Mouse (Mus musculus): ENCODE measurements around the gene Caskin1. TPM values are rescaled to one million over a fixed set of nuclear protein-coding genes. Genes with fewer than 3 reads are reported as not detected.

Gene Caskin1
- total RNA-seq, 2 experiments from 2014 or later = 0.05 TPM

DNA sequence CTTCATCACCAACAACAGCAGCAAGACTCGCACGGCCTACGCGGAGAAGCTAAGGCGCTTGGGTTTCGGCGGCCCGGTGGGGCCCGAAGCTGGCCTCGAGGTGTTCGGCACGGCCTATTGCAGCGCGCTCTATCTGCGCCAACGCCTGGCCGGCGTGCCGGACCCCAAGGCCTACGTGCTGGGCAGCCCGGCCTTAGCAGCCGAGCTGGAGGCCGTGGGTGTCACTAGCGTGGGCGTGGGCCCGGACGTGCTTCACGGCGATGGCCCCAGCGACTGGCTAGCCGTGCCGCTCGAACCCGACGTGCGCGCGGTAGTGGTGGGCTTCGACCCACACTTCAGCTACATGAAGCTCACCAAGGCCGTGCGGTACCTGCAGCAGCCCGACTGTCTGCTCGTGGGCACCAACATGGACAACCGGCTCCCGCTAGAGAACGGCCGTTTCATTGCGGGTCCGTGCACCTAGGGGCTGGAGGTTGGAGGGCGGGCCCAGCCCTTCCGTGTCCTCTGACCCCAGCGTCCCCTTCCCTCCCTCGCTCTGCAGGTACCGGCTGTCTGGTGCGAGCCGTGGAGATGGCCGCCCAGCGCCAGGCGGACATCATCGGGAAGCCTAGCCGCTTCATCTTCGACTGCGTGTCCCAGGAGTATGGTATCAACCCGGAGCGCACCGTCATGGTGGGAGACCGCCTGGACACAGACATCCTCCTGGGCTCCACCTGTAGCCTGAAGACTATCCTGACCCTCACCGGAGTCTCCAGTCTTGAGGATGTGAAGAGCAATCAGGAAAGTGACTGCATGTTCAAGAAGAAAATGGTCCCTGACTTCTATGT, 17.5 kb upstream of the Caskin1 start:
- intact Hi-C loops (cut with DNase I) = no loop called here
- DNase-seq = peak in 1 of 2 experiments; percentile 47

DNA sequence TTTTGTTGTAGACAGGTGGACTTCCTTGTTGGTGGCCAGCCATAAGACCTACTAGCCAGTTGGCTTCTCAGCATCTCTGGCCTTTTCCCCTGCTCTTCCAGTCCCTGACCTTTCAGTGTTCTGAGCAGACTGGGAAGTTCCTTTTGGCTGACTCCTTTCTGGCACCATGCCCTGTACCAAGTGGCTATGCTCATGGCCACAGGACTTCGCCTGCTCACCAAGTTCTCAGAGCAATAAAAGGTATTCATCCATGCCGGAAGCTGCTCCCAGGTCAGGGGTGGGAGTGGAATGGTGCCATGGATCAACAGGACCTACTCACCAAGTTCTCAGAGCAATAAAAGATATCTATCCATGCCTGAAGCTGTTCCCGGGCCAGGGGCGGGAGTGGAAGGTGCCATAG, 15.9 kb upstream of the Caskin1 start:
- DNase-seq = peak in 1 of 2 experiments; percentile 67
- intact Hi-C loops (cut with DNase I) = no loop called here

DNA sequence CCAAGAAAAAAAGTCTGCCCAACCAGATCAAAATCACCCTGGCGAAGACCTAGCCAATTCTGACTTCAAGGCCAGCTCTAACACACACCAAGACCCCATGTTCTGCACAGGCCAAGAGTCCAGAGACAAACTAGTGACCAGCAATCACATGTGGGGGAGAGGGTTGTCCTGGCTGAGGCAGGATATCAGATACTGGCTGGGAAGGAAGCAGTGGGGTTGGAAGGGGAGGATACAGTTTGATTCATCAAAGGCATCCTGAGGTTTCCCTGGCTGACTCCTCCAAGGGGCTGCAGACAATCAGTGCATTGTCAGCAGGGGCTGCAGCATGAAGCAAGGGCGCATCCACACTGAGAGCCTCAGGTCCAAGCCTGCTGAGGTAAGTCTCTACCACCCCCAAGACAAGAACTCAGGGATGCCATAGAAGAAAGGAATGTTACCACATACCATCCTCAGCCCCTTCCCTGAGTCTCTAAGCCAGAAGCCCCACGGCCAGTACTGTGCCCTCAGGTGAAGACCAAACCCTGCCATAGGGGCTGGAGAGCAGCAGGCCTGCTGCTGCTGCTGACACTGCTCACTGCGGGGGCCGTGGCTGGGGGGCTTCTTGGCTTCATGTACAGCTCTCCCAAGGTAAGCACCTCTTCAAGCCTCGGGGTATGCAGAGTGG, 14.7 kb upstream of the Caskin1 start, which contains the start of gene Bricd5:
Gene Bricd5 (plus strand): TSS at position 273 of the 664 bp plus-strand sequence.
- intact Hi-C loops (cut with DNase I) = no loop called here

DNA sequence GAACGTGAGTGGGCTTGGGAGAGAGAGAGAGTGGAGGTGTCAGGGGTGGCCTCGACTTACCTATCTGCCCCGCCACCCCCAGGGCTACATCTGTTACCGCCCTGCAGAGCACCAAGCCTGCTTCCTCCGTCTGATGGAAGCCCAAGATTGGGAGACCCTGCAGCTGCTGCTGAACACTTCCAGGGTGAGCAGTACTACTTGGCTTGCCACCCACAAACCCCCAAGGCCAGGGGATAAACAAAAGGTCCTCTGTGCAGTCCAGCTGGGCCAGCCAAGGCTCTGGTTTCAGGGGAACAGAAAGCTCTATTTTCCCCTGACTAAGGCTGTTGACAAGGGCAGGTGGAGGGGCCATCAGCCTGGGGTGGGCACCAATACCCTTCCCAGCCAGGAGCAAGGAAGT, 13.8 kb upstream of the Caskin1 start:
- DNase-seq = no peak
- intact Hi-C loops (cut with DNase I) = no loop called here

More for the DNA sequence above, 14.7 kb upstream of the Caskin1 start, which contains the start of gene Bricd5:
- DNase-seq = no peak

DNA sequence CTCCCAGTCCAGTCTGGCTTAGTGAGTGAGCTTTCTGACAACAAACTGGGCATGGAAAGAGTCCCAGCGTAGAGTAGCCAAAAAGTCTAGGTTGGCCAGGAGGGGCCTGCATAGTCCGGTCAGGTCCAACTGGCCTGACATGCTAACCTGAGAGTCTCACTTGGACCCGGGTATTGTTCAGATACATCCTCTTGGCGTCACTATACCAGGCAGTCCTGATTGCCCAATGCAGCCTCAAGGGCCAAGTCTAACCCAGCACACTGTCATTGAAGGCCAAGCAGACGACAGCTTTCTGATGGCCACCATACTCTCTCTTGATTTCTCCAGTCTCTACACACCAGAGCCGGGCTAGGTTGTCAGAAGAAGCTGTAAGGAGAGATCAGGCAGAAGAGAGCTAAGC, 12.8 kb upstream of the Caskin1 start:
- intact Hi-C loops (cut with DNase I) = no loop called here
- DNase-seq = no peak

DNA sequence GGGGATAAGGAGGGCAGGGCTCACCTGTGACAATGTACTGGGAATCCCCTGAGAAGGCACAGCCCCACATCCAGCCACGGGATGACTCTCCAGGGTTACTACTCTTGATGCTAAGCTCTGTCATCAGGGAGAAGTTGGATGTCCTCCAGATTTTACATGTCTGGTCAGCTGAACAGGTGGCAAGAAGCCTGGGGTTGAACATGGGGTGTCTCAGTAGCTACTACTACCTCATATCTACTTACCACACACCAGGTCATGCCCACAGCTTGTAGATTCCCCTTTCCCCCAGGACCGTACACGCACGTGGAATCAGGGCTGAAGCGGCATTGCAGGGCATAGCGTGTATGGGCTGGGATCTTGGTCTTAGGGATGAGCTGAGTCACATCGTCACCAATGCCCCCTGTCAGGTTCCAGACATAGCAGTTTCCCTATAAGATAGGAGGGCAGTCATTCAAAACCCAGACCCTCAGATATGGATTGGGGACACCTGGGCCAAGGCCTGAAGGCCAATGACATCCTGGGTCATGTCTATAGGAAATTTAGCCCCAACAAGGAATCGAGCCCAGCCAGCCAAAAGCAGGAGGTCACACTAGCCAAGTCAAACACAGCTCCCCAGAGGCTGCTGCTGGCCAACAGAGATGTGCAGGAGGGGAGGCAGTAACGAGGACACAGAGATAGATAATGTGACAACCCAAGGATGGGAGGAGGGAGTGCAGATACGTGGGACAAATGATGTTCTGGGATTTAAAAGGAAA, 12.2 kb upstream of the Caskin1 start:
- no peak for DNase-seq
- intact Hi-C loops (cut with DNase I) = no loop called here

DNA sequence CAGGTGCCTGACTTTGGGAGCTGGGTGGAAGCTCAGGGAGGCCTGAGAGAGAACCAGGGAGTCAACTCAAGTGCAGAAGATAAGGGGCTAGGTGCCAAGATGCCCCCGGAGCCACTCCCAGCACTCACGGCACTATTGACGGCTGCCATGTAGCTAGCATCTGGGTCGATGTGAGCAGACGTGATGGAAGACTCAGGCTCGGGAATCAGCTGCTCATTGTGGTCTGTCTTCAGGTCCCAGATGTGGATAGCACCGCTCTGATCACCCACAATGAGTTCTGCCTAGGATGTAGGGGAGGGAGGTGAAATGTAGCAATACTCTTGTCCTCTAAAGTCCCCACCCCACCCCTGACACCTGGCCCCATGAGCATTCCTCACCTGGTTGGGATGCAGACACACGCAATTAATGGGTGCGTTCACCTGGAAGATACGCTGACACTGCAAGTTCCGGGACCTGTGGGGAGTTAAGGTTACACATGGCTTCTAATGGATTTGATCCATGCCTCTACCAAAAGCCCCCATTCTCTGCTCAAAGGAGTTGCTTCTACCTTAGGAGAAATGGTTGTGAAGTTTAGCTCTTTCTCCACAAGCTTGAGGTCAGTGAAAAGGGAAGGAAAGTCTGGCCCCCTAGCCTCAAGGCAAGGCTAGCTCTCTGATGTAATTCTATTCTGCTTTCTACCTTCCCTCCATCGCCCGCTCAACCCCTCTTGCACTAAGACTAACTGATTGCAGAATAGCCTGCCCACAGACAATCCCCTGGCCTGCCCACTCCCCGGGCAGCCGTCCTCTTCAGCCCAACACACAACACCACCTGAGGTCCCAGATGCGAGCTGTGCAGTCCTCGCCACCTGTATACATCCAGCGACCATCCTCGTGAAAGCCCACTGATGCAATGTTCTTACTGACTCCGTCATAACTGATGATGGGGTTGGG, 11.1 kb upstream of the Caskin1 start:
- intact Hi-C loops (cut with DNase I) = no loop called here

DNA sequence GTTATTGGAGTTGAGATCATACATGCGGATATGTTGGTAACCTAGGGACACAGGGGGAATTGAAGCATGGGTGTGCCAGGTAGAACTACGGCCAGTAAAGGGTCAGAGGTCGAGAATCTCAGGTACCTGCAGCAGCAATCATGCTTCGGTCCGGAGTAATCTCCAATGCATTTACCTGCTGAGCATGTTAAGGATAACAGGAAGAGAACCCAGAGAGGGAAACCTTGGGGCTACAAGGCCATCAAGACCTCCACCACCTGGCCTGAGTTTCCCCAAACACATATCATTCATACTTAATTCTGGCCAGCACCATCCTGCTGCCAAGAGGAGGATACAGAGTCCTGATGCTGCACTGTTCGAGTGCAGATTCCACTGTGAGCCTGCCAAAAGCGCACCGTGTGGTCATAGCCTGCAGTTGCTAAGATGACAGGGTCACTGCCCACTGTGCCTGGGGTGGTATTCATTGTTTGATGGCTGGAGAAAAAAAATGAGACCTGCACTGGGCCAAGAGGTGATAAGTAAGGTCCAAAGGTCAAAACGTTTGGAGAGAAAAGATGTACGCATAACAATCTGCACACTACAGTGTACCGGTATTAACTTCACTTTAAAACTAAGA, 10.3 kb upstream of the Caskin1 start:
- no peak for DNase-seq
- intact Hi-C loops (cut with DNase I) = no loop called here

More for the DNA sequence above, 11.1 kb upstream of the Caskin1 start:
- DNase-seq = no peak

DNA sequence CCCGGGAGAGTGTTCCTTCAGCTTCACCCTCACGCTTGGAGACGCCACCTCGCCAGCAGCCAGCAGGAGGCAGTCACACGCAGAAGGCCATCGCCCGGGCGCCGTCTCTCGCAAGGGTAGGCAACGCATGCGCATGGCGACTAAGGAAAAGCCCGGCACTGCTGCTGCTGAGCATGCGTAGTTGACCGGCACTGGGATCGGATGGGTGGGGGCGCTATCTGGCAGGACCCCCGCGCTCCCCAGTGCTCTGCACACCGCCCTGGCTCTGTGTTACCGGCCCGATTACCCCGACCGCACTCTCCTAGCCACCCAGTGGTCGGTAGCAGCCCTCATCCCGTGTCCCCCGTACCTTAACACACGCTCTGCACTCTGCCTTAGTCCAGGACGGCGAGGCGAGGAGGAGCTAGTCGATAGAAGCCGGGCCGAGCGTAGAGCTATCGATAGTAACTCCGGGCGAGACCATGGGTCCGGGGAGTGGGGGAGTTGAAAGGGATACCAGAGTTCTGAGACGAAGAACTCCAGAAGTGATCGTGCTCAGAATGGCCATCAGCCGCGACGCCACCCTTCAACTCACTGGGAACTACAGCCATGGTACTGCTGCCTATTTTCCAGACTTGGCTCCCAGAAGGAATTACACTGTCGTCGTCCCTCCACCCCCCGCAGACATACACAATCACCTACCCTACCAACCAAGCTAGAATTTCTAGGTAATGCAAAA, 9.6 kb upstream of the Caskin1 start, which contains the start of gene Mlst8:
Gene Mlst8 (minus strand): TSS at position 416 of the 718 bp plus-strand sequence.
- intact Hi-C loops (cut with DNase I) = no loop called here
- DNase-seq = peak; percentile 97 to 99

DNA sequence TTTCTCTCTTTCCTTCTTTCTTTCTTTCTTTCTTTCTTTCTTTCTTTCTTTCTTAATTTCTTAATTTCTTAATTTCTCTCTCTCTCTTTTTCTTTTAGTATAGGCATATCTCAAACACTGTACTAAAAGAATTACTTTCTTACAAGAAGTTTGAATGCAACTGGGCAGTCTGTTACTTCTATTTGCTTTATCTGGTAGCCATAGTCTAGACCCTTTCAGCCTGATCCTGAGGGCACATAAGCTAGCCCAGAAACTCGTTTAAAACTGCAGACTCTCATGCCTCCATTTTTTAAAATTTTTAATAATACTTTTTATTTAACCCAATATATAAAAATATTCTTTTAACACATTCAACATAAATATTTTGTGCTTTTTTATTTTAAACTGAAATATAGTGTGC, 9.0 kb upstream of the Caskin1 start:
- intact Hi-C loops (cut with DNase I) = no loop called here
- DNase-seq = no peak

DNA sequence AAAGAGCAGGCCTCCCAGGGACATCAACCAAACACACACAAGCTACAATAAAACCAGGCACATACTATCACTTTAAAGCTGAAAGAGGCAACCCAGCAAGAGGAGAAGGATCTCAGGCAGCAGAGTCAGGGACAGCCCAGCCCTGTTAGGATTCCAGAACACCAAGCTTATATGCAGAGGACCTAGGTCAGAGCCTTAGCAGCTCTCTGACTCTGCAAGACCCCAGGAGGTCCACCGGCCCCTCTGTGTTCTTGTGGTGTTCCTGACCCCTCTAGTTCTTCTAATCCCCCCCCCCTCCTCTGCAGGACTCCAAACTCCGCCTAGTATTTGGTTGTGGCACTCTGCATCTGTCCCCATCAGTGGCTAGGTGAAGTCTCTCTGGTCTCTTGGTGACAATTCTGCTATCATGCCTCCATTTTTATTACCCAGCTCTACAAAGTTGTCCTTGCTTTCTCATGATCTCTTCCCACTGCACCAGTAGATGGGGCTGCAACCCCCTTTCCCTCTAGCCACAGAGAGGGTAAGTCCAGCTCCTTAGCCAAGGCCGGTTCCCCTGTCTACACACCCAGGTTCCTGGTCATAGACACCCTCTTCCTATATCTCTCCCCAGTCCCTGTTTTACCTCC, 8.1 kb upstream of the Caskin1 start:
- intact Hi-C loops (cut with DNase I) = no loop called here

DNA sequence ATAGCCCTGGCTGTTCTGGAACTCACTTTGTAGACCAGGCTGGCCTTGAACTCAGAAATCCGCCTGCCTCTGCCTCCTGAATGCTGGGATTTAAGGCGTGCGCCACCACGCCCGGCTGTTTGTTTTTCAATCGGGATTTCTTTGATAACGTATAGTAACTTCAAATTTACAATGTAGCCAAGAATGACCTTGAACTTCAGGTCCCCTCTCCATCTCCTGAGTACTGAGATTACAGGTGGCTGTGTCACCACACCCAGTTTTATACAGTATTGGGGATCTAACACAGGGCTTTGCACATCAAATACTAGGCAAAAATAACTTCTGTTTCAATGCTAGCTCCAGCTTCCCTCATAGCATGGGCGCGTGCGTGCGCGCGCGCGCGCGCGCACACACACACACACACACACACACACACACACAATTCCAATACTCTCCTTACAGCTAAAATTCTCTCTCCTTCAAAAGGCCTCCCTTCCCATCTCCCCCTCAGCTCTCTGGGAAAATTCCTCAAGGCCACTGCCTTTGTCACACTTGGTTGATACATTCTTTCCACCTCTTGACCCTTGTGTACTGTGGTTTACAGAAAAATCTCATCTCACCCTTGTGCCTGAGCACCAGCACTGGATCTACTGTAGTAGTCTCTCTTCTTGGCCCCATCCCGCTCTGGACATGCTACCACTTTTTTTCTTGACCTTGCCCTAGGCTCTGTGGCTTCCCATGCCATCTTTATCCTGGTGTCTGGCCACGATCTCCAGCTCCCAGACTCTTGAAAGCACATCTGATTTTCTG, 7.2 kb upstream of the Caskin1 start:
- intact Hi-C loops (cut with DNase I) = no loop called here
- DNase-seq = no peak

More for the DNA sequence above, 8.1 kb upstream of the Caskin1 start:
- no peak for DNase-seq

DNA sequence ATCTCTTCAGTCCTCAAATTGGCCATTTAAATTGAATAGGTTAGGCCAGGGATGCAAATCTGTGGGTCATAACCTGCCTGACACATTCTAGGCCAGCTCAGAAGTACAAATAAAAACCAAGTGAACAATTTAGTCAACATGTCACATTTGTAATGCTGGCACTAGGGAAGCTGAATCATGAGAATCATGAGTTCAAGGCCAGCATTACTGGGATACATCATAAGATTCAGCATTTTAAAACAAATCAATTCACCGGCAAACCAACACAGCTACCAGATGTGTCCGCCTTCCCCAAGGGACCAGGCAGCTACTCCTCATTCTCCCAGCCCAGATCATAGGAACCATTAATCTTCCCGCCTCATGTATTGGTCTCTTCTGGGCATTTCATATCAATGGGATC, 4.9 kb upstream of the Caskin1 start:
- intact Hi-C loops (cut with DNase I) = no loop called here
- DNase-seq = no peak

DNA sequence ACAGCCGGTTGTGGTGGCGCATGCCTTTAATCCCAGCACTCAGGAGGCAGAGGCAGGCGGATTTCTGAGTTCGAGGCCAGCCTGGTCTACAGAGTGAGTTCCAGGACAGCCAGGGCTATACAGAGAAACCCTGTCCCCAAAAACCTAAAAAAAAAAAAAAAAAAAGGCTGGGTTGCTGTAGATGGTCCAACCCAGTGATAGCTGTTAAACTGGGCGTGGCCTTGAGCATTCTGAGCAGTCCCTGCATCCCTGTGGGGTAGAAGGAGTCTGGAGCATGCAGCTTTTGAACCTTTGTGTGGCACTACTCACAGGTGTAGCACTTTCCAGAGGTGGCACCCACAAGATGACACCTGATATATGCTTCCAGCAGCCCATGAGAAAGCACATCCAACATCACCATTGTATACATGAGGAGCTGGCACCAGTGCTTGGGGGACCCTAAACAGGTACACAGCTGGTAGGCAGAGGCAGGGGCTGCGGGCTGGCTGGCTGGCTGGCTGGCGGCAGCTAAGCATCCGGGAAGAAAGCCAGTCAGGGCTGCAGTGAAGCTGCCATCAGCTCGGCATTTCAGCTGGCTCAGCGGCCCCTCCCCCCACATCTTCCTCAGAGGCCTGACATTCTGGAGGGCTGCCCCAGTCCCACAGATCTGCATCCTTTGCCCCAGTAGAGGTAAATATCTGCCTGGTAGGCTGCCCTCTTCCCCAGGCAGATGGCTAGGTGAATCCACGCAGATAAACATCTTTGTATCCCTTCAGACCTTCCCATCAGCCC, 3.1 kb upstream of the Caskin1 start:
- DNase-seq = peak in 1 of 2 experiments; percentile 18
- intact Hi-C loops (cut with DNase I) = no loop called here

DNA sequence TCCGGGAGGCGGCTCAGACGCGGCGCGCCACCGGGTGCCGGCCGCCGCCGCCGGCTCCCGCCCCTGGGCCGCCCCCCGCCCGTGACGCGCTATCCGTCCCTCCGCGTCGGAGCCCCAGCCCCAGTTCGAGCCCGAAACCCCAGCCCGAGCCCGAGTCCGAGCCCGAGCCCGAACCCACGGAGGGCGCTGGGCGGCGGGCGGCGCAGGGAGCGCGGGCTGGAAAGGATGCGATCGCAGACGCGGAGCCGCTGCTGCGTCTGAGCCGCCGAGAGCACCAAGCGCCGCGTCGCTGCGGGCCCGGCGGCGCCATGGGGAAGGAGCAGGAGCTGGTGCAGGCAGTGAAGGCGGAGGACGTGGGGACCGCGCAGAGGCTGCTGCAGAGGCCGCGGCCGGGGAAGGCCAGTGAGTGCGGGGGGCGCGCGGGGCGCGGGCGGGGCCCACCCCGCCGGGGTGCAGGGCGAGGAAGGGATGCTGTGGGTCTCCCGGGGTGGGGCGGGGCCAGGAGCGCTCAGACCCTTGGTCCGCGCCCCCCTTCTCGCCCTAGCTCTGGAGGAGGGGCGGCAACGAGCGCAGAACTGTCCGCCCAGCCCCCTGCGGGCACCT, 362 bp downstream of the Caskin1 start:
- no peak for DNase-seq
- intact Hi-C loops (cut with DNase I) = no loop called here

DNA sequence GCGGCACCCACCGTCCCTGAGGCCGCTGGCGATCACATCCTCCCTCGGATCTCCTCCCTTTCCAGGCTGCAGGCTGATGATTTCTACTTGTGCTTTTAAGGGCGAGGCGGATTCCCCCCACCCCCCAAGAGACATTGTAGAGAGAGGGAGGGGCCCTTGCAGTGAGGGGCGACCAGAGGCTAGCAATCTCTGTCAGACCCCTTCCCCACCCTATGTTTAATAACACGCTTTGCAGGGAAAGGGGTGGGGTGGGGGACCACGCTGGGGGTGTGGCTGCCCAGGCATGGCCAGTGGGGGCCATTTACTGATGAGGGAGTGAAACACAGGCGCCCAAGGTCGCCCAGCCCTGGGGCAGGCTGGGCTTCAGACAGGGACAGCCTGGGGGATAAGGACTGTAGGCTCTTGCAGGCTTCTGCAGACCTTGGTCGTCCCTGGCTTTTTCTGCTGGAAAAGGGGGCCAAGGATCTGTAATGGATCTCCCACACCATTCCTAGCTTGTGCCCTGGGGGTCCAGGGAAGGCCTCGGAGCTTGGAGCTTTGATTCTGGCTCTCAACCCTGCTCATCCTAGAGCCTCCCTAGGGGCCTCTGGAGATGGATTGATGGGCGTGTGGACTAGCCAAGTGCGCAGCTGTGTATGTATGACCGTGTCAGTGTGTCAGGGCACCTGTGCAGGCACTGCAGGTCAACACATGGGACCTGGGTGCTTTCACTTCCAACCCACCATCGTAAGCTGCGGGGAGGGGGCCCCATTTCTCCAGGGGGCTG, 1.0 kb downstream of the Caskin1 start:
- intact Hi-C loops (cut with DNase I) = no loop called here

More for the DNA sequence above, 1.0 kb downstream of the Caskin1 start:
- DNase-seq = no peak
